Mouse (Mus musculus) bone marrow macrophage, adult 2 months (primary cell): ENCODE results near the gene Eqtn.

ENCODE experiments used
- CTCF ChIP-seq: IDR thresholded peaks from 2 replicates; pipeline ENCODE4 v1.5.1; 2012; ENCODE audit warnings: low read depth, mild to moderate bottlenecking, low read length, moderate library complexity
- POLR2A ChIP-seq: IDR thresholded peaks from 2 replicates; pipeline ENCODE4 v1.6.1; 2012; ENCODE audit warnings: mild to moderate bottlenecking, low read depth, low read length, borderline replicate concordance

GRCm38 (mm10) chr4:94952773-94953172 is 24.1 kb upstream of the Eqtn start:
- TF ChIP-seq CTCF (no peak), POLR2A (no peak)
